Mouse (Mus musculus): ENCODE measurements around the gene Crtam.

Gene Crtam

GRCm38 (mm10) chr9:41007785-41008184 is 3.4 kb upstream of the Crtam start:
- no peak for DNase-seq (ENCODE audit: low spot score in 2 of 2)

GRCm38 (mm10) chr9:40997116-40997779 is 7.2 kb downstream of the Crtam start:
- DNase-seq (ENCODE audit: low spot score in 2 of 2), result no peak

GRCm38 (mm10) chr9:40994075-40994474 is 10.4 kb downstream of the Crtam start:
- no peak for DNase-seq (ENCODE audit: low spot score in 2 of 2)

- no peak for DNase-seq (ENCODE audit: low spot score in 2 of 2)
These were observed 12.9 kb downstream of the Crtam start for GRCm38 (mm10) chr9:40991511-40991910.

GRCm38 (mm10) chr9:40989940-40990588 is 14.4 kb downstream of the Crtam start:
- peak; percentile 21 to 56 for DNase-seq (ENCODE audit: low spot score in 2 of 2)

- DNase-seq (ENCODE audit: low spot score in 2 of 2), result no peak
These were observed 20.1 kb downstream of the Crtam start for GRCm38 (mm10) chr9:40984313-40984712.

- DNase-seq (ENCODE audit: low spot score in 2 of 2), result no peak
These were observed 20.7 kb downstream of the Crtam start for GRCm38 (mm10) chr9:40983758-40984157.

GRCm38 (mm10) chr9:40982480-40982879 is 21.9 kb downstream of the Crtam start:
- no peak for DNase-seq (ENCODE audit: low spot score in 2 of 2)

- DNase-seq (ENCODE audit: low spot score in 2 of 2), result no peak
These were observed 30.2 kb downstream of the Crtam start for GRCm38 (mm10) chr9:40974042-40974801.

GRCm38 (mm10) chr9:40964418-40964714 is 40.1 kb downstream of the Crtam start:
- no peak for DNase-seq (ENCODE audit: low spot score in 2 of 2)

- no peak for DNase-seq (ENCODE audit: low spot score in 2 of 2)
These were observed 40.6 kb downstream of the Crtam start, which contains the start of gene Jhy for GRCm38 (mm10) chr9:40963586-40964417. Gene Jhy (minus strand): TSS chr9:40964118.

GRCm38 (mm10) chr9:40961401-40961800 is 43.0 kb downstream of the Crtam start:
- DNase-seq (ENCODE audit: low spot score in 2 of 2), result no peak

GRCm38 (mm10) chr9:40949039-40949615 is 55.3 kb downstream of the Crtam start:
- no peak for DNase-seq (ENCODE audit: low spot score in 2 of 2)

- no peak for DNase-seq (ENCODE audit: low spot score in 2 of 2)
These were observed 56.0 kb downstream of the Crtam start for GRCm38 (mm10) chr9:40948473-40948872.

- no peak for DNase-seq (ENCODE audit: low spot score in 2 of 2)
These were observed 57.3 kb downstream of the Crtam start for GRCm38 (mm10) chr9:40947131-40947530.

- DNase-seq (ENCODE audit: low spot score in 2 of 2), result no peak
These were observed 67.0 kb downstream of the Crtam start for GRCm38 (mm10) chr9:40937425-40937824.

- no peak for DNase-seq (ENCODE audit: low spot score in 2 of 2)
These were observed 71.1 kb downstream of the Crtam start for GRCm38 (mm10) chr9:40933323-40933722.

- no peak for DNase-seq (ENCODE audit: low spot score in 2 of 2)
These were observed 77.0 kb downstream of the Crtam start for GRCm38 (mm10) chr9:40927351-40927980.

Measured in spleen, postnatal 36 days (tissue).